Comparison of ENCODE assay signal across 8 mouse cellular contexts in the genomic region with DNA sequence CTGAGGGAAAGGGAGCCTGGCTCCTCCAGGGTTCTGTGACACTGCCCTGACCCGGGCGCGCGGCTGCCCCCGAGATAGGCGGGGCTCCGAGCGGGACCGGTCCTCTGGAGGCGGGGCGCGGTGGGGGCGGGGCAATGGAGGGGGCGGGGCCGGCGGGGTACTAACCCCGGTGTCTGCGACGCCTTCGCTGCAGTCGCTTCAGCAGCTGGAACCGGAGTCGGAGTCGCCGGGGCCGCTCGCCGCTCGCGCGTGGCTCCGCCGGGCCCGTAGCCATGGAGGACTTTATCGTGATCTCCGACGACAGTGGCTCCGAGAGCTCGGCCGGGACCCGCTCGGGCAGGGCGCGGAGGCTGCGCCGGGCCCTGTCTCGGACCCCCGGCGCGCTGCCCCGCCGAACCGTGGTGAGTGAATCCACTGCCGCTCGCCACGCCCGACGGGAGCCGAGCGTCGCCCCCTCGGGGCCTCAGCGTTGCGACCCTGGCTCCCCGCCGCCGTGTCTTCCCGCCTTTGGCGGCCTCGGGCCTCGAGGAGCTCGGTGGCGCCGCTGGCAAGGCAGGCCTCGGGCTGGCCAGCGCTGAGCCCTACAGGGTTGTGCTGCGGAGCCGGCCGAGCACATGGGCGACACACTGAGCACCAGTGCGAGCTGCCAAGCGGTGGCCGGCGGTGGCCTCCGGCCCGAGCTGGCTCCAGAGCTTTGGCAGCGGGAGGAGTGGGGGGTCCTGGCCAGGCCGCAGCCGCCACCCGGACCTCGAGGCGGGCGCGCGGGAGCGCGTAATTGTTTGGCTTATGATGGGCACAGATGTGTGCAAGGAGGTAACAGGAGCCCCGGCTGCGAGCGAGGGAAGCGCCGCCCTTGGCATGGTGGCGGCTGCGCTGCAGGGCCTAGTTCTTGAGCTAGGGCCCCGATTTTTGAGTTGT. TPM values are rescaled to one million over a fixed set of nuclear protein-coding genes. Genes with fewer than 3 reads are reported as not detected.
DNase-seq lines count a peak whose midpoint lies in the region; ATAC-seq and TF ChIP-seq lines count a peak whose summit lies in the region.

A gene (plus strand): TSS at position 176 of the 918 bp plus-strand sequence.

- H3K36me3 ChIP-seq in embryonic facial prominence, embryonic 11.5 days (replicated peaks; ENCODE audit: control insufficient read depth, insufficient read depth, low read depth, low read length), result no peaks in the 10 kb centered on the region
- no peaks in the 10 kb centered on the region for H3K36me3 ChIP-seq in limb, embryonic 14.5 days (ENCODE audit: control insufficient read depth, insufficient read depth, low read length)
- H3K36me3 ChIP-seq in midbrain, embryonic 16.5 days (ENCODE audit: control insufficient read depth, insufficient read depth, low read length), result no peaks in the 10 kb centered on the region
- no peaks in the 10 kb centered on the region for H3K36me3 ChIP-seq in spleen, adult 2 months (ENCODE audit: control insufficient read depth, insufficient read depth, low read length)

- H3K27me3 ChIP-seq in embryonic facial prominence, embryonic 11.5 days (ENCODE audit: control insufficient read depth, insufficient read depth, low read length), result no peaks in the 10 kb centered on the region
- no peaks in the 10 kb centered on the region for H3K27me3 ChIP-seq in limb, embryonic 14.5 days (ENCODE audit: control insufficient read depth, insufficient read depth, low read length)
- H3K27me3 ChIP-seq in midbrain, embryonic 16.5 days (ENCODE audit: control insufficient read depth, insufficient read depth, low read depth, low read length), result no peaks in the 10 kb centered on the region
- no peaks in the 10 kb centered on the region for H3K27me3 ChIP-seq in spleen, adult 2 months (ENCODE audit: control insufficient read depth, insufficient read depth, low read length)

- H3K4me1 ChIP-seq in embryonic facial prominence, embryonic 11.5 days (ENCODE audit: control insufficient read depth, insufficient read depth, low read length), result no peaks in the 10 kb centered on the region
- H3K4me1 ChIP-seq in limb, embryonic 14.5 days (ENCODE audit: control insufficient read depth, insufficient read depth, low read length), result peaks cover 12% of the 10 kb centered on the region
- H3K4me1 ChIP-seq in midbrain, embryonic 16.5 days (ENCODE audit: control insufficient read depth, insufficient read depth, low read length), result peaks cover 13% of the 10 kb centered on the region
- H3K4me1 ChIP-seq in spleen, adult 2 months (ENCODE audit: control insufficient read depth, insufficient read depth, insufficient read length), result peaks cover 9% of the 10 kb centered on the region

- peak; percentile 75; the same call in 1 of the 2 replicates for TF ChIP-seq POLR2A in limb, embryonic 14.5 days (IDR thresholded peaks at IDR 0.05; ENCODE audit: borderline replicate concordance, extremely low read depth, insufficient read depth, insufficient read length)
- TF ChIP-seq POLR2A in spleen, adult 2 months (IDR thresholded peaks at IDR 0.05; ENCODE audit: low read depth, low read length), result peak; percentile 94

- H3K4me2 ChIP-seq in embryonic facial prominence, embryonic 11.5 days (ENCODE audit: low read depth, low read length), result peak within 1 kb of the TSS; percentile 81
- peak within 1 kb of the TSS; percentile 85 for H3K4me2 ChIP-seq in limb, embryonic 14.5 days (replicated peaks; ENCODE audit: low read depth, low read length, severe bottlenecking)
- peak within 1 kb of the TSS; percentile 68 for H3K4me2 ChIP-seq in midbrain, embryonic 16.5 days (ENCODE audit: low read length)

- H3K9me3 ChIP-seq in embryonic facial prominence, embryonic 11.5 days (replicated peaks; ENCODE audit: control insufficient read depth, low read length), result no peaks in the 10 kb centered on the region
- no peaks in the 10 kb centered on the region for H3K9me3 ChIP-seq in limb, embryonic 14.5 days (ENCODE audit: control insufficient read depth, low read length)
- no peaks in the 10 kb centered on the region for H3K9me3 ChIP-seq in midbrain, embryonic 16.5 days (replicated peaks; ENCODE audit: control insufficient read depth, low read length, poor library complexity, severe bottlenecking)

- TF ChIP-seq CTCF in spleen, adult 2 months (IDR thresholded peaks at IDR 0.05; ENCODE audit: extremely low read depth, insufficient read depth, insufficient read length, insufficient replicate concordance), result no peak

- ATAC-seq in embryonic facial prominence, embryonic 11.5 days (replicated peaks; ENCODE audit: insufficient number of reproducible peaks, low FRiP score, low TSS enrichment, low read depth), result peak; percentile 88
- peak; percentile 92 for ATAC-seq in limb, embryonic 14.5 days (ENCODE audit: low FRiP score, low read depth)
- peak; percentile 92 for ATAC-seq in midbrain, embryonic 16.5 days

- peak within 1 kb of the TSS; percentile 87 for H3K9ac ChIP-seq in embryonic facial prominence, embryonic 11.5 days (replicated peaks; ENCODE audit: low read length)
- peak within 1 kb of the TSS; percentile 82 for H3K9ac ChIP-seq in limb, embryonic 14.5 days (ENCODE audit: low read depth, low read length, severe bottlenecking)
- H3K9ac ChIP-seq in midbrain, embryonic 16.5 days (ENCODE audit: low read depth, low read length), result peak within 1 kb of the TSS; percentile 97

- DNase-seq in 3T3-L1 (ENCODE audit: low read depth, low spot score), result peak; percentile 66
- DNase-seq in adrenal gland, postnatal 14 days, result peak; percentile 91
- peak; percentile 76 for DNase-seq in embryonic facial prominence, embryonic 11.5 days (ENCODE audit: low spot score)
- DNase-seq in heart, adult 11 months, result peak; percentile 98
- peak; percentile 87 for DNase-seq in kidney, adult 18-20 months
- peak; percentile 42 for DNase-seq in limb, embryonic 14.5 days (ENCODE audit: low spot score)
- DNase-seq in spleen, adult 2 months (ENCODE audit: low read depth in 1 of 2, low spot score in 2 of 2), result peak; percentile 41 to 75

- peak within 1 kb of the TSS; percentile 66 for H3K4me3 ChIP-seq in embryonic facial prominence, embryonic 11.5 days (ENCODE audit: low read depth, low read length)
- peak within 1 kb of the TSS; percentile 78 for H3K4me3 ChIP-seq in limb, embryonic 14.5 days (replicated peaks; ENCODE audit: low read length)
- H3K4me3 ChIP-seq in midbrain, embryonic 16.5 days (ENCODE audit: low read depth, low read length), result peak within 1 kb of the TSS; percentile 83
- peak within 1 kb of the TSS; percentile 71 for H3K4me3 ChIP-seq in spleen, adult 2 months (ENCODE audit: extremely low read depth, insufficient read depth, insufficient read length)

- whole genome bisulfite sequencing in embryonic facial prominence, embryonic 11.5 days, result under 1% methylated on average over 72 of the region's 105 CpGs
- WGBS in limb, embryonic 14.5 days, result under 1% methylated on average over 59 of the region's 105 CpGs
- WGBS in midbrain, embryonic 16.5 days, result under 1% methylated on average over 99 of the region's 105 CpGs
- under 1% methylated on average over 104 of the region's 105 CpGs for WGBS in spleen, adult 2 months

- H3K27ac ChIP-seq in embryonic facial prominence, embryonic 11.5 days (replicated peaks; ENCODE audit: low read depth, low read length), result 0 out of 2 replicates have a peak within 1 kb of the TSS, but pooled peaks have one; percentile 35
- H3K27ac ChIP-seq in limb, embryonic 14.5 days (replicated peaks; ENCODE audit: low read depth, low read length), result peak within 1 kb of the TSS; percentile 81
- H3K27ac ChIP-seq in midbrain, embryonic 16.5 days (ENCODE audit: low read length), result peak within 1 kb of the TSS; percentile 90
- H3K27ac ChIP-seq in spleen, adult 2 months (ENCODE audit: insufficient read depth, low read length), result peak within 1 kb of the TSS; percentile 62

RNA-seq across cellular contexts. Expression of the gene that starts here (rescaled TPM):
- 12.2 and 12.7 TPM in 2 replicates for total RNA-seq in adrenal gland, postnatal 14 days (2021)
- polyA plus RNA-seq in embryonic facial prominence, embryonic 11.5 days (2014; fragmentation: Nextera tagmentation; extraction: Ambion mirVana), result 22.5 and 23.6 TPM in 2 replicates
- 21.0 and 25.0 TPM in 2 replicates for polyA plus RNA-seq in limb, embryonic 14.5 days (2012; rRNA removed)
- 13.8 and 14.8 TPM in 2 replicates for polyA plus RNA-seq in limb, embryonic 14.5 days (2014; fragmentation: Nextera tagmentation; extraction: Ambion mirVana)
- 22.3 and 25.6 TPM in 2 replicates for polyA plus RNA-seq in midbrain, embryonic 16.5 days (2015; fragmentation: Nextera tagmentation; extraction: Ambion mirVana)
- 6.7 and 7.3 TPM in 2 replicates for polyA plus RNA-seq in spleen, adult 2 months (2012; rRNA removed)

Comparison
In these comparisons a context has a peak if more than half of its experiments do, and no peak if none do; other contexts are left out.
1. Peak in every context shown above with its lines: DNase-seq, ATAC-seq, H3K4me3 ChIP-seq and H3K27ac ChIP-seq.
2. DNase-seq: peak in every context shown above with its lines; median percentile 98 in heart, adult 11 months; 91 in adrenal gland, postnatal 14 days; 87 in kidney, adult 18-20 months; 76 in embryonic facial prominence, embryonic 11.5 days; 66 in 3T3-L1; 58 in spleen, adult 2 months; 42 in limb, embryonic 14.5 days.
3. H3K27ac ChIP-seq: peak in every context shown above with its lines; median percentile 90 in midbrain, embryonic 16.5 days; 81 in limb, embryonic 14.5 days; 62 in spleen, adult 2 months; 35 in embryonic facial prominence, embryonic 11.5 days.